Mouse (Mus musculus) cerebral cortex, adult 2 months (tissue): Measurements from ENCODE around the gene Kazn.

Source experiments
- WGBS: fragments of 180-500 bp; shearing (Covaris S2); methylation state at CpG from one replicate; pipeline ENCODE4 v1.1.7; 2018; 5-methylcytosine and 5-hydroxymethylcytosine counted together

Gene Kazn

DNA sequence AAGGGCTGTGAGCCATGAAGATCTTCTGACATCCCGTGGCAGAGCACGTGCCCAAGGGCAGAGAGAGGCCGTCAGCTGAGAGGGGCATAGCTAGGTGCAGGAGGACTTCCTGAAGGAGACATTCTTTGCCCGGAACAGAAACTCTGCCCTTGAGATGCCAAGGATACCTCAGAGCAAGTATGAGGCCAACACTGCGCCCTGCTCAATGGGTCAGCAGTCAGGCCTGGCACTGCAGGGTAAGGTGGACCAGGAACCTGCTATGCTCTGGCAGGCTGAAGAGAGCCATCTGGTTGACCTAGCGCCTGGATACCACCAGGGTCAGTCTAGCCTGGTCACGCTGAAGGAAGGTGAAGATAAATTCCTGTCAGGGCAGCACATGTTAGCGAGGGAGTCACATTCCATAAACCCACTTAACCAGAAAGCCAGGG is 46.0 kb downstream of the Kazn start:
- WGBS = 90% methylated on average over 8 of the region's 8 CpGs

DNA sequence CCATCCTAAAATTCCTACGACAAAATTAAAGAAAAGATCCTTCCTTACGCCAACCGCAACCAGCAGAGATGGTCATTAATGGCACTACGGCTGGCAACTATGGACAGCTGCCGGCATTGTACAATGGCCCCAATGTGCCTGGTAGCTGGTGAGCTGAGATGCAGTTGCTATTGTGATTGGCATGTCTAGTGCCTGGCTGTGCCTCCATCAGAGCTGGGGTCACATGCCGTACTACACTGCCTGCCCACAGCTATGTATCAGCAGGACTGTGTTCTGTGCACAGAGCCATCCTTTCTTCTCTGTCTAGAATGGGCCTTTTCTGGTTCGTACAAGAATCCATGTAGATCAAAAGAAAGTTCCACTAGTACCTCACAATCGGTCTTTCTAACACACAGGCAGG is 49.2 kb downstream of the Kazn start:
- 79% methylated on average over 8 of the region's 8 CpGs for WGBS

DNA sequence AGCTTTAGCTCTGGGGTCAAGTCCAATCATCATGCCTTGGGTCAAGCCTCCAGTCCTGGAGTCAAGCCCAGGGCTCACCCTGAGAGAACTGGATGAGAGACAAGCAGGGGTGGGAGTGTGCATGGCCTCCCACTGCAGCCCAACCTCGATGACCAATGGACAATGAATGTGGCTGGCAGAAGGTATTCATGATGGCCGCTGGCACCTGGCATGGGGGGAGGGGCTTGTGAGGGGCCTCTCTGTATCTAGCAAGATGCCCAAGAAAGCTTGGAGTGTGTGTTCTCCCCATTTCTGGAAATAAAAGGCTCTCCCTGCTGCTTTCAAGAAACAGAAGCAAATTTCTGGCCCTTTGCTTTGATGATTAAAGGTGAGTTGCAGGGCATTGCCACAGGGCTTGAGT is 50.7 kb downstream of the Kazn start:
- WGBS = 62% methylated on average over 2 of the region's 2 CpGs

DNA sequence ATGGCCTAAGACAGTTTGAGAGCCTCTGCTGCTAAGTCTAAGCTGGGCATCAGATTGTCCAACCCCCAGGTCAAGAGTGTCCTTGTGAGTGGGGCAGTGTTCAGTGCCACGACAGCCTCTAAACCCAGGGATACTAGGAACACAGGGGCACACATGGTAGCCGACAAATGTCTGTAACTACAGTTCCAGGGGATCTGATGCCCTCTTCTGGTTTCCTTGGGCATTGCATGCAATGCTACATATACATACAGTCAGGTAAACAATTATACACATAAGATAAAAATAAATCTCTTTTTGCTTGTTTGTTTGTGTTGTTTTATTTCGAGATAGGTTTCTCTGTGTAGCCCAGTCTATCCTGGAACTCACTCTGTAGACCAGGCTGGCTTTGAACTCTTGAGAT is 53.0 kb downstream of the Kazn start:
- 95% methylated on average over 3 of the region's 3 CpGs for WGBS

DNA sequence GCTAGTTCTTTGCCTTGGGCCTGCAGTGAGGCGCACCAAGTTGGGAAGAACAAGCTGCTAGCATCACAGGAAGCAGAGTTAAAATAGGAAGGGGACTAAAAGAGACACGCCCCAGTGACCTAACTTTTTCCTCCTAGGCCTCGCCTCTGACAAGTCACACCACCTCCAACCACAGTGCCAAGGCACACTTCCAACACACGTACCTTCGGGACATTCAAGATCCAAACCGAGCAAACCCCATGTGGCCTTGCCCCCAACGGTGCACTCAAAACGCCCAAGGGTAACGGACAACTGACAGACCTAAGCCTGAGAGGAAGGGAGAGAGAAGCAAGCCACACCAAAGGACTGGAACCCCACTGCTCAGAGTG is 53.7 kb downstream of the Kazn start:
- WGBS = 86% methylated on average over 9 of the region's 9 CpGs

DNA sequence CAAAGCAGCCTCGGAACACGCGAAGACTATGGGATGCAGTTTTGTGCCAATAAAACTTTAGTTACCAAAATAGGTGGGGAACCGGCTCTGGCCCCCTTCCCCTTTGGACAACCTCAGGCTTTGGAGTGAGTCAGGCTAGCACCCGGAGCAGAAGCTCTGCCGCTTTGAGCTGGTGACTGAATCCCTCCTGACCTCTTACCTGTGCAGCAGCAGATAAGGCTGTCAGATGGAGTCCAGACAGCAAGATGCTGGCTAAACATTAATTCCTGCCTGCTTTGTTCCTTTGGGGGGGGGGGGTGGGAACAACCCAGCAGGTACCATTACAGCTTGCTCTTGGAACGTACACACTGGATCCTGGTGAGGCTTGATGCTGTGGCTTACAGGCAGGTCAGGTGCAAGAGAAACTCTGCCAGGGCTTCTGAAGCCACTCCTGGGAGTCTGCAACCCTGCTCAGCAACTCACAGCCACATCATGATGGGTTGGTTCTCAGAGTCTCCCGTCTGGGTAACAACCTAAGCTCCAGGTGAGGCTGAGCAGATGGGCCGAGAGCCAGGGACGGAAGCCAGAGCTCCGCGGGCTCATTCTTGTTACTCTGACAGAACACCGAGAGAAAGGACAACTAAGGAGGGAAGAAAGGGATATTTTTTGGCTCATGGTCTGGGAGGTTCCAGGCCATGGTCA is 54.2 kb downstream of the Kazn start:
- WGBS = 83% methylated on average over 13 of the region's 13 CpGs

DNA sequence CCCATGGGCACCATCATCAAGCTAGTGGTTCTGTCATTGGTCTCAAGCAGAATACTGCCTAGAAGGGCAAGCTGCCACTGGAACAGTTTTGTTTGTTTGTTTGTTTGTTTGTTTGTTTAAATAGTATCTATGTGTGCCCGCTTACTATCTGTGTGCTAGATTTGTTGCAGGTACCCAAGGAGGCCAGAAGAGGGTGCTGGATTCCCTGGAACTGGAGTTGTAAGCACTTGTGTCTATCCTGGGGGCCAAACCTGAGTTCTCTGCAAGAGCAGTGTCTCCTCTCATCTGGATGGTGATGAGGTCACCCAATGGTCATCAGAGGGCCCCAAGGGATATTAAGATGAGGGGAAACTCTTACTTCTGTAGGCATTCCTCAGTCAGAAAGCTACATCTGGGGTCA is 55.6 kb downstream of the Kazn start:
- WGBS = 97% methylated on average over 1 of the region's 1 CpGs

DNA sequence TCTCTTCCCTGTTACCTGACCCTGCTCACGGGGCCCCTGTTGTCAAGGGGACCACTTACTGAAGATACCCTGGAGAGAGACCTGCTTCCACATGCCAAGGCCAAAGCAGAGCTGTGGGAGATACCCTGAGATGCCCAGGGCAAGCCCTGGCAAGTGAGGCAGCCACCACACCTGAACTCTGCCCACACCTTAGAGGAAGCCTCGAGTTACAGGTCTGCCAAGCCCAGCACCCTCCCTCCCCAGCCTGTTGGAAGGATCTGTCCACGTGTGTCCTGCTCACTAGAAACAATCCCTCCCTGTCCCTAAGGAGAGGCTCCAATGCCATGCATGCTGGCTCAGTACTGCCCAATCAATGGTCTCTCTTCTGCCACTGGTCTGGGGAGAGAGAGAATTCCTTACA is 56.2 kb downstream of the Kazn start:
- 80% methylated on average over 3 of the region's 3 CpGs for WGBS

DNA sequence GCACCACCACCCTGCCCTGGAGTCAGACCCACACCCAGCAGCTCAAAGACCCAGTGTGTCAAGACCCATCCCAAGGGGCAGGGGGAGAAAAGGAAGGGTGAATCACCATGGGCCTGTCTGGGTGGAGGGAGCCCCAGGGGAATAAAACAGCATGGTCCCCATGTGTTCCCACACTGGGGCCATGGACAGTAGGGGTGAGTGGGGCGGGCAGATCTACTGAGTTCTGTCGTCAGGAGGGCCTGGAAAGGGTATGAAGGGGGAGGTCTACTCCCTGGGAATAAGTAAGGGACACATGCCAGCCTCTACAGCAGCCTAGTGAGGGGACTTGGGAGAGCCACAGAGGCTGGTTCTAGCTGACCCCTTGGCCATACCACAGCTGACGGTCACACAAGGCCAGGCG is 57.6 kb downstream of the Kazn start:
- 77% methylated on average over 4 of the region's 4 CpGs for WGBS

DNA sequence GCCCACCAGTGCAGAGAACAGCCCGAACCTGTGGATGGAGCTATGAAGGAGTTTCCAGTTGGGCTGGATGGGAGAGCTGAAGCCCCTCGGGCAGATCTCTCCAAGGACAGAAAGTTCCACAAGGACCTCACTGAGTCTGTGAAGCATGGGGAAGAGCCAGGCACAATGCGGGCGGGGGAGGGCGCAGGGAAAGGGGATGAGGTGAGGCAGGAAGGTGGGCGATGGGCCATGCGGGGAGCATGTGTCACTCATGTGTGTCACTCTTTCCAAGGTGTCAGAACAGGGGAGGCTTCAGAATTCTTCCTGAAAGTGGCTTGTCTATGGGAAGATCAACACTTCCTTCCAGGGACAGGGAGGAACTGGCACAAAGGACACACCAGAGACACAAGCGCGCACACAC is 58.3 kb downstream of the Kazn start:
- WGBS = 88% methylated on average over 9 of the region's 9 CpGs

DNA sequence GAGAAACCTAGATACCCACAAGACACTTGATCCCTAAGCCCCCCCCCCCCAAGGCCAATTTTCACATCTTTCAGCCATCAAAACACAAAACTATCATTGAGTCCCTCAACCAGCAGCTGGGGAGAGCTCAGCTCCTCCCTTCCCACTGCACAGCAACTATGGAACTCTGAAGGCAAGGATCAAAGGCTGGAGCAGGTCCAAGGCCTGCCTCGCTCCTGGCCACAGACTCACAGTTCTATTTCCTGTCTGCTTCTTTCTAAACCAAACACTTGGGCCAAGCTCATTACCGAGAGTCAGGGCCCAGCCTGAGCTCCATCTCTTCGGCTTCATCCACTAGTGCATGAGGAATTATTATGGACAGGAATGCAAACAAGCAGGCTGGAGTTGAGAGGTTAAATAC is 58.9 kb downstream of the Kazn start:
- 39% methylated on average over 3 of the region's 3 CpGs for WGBS

DNA sequence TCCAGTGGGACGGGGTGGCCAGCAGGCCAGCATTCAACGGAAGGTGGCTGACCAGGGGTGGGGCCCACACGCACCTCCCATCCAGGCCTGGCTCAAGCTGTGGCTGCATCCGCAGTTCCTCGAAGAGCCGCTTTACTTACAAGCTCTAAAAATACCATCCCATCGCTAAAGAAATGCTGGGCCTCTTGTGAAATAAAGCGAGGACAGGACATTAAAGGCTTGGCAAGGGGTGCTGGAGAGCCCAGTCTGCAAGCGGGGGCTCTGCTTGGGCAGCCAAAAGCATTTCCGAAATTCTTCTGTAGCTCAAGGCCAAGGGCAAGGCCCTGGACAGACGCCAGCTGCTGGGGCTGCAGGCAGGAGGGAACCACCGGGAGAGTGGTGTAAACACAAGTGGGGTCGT is 59.7 kb downstream of the Kazn start:
- 30% methylated on average over 13 of the region's 13 CpGs for WGBS

DNA sequence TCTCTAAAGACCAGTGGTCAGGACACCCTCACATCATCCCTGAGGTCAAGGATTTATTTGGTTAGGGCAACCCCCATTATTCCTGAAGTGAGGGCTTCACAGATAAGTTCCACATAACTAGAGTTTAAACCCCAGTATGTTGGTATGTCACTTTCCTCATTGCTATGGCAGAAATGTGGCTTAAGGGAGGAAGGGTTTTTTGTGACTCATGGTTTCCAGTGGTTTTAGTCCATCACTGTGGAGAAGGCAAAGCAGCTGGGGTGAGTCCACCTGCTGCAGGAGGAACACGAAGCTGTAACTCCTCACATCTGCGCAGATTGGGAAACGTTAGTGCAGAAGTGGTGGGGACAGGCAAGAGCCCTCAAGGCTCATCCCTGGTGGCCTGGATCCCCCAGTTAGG is 62.5 kb downstream of the Kazn start:
- WGBS = 95% methylated on average over 3 of the region's 3 CpGs

DNA sequence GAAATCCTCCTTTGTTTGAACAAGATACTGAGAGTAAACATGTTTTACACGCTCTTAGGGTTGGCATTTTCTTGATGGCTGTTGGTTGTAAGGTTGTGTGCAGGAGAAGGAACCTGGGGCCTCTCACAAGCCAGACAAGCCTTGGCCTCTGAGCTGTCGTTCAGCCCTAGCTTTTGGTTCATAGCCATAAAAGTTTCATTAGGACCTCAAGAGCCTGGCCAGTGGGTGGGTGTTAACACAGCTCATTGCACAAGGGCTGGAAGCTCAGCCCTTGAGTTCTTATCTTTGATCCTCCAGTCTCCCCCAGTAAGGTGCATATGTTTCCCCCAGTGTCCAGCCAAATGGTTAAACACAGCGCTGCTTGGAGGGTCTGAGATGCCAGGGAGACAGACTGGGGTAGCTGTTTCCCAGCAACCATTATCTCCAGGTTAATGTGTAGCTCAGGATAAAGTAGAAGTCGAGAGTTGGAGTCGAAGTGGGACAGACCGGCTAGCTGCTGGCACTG is 65.2 kb downstream of the Kazn start:
- 83% methylated on average over 6 of the region's 6 CpGs for WGBS

DNA sequence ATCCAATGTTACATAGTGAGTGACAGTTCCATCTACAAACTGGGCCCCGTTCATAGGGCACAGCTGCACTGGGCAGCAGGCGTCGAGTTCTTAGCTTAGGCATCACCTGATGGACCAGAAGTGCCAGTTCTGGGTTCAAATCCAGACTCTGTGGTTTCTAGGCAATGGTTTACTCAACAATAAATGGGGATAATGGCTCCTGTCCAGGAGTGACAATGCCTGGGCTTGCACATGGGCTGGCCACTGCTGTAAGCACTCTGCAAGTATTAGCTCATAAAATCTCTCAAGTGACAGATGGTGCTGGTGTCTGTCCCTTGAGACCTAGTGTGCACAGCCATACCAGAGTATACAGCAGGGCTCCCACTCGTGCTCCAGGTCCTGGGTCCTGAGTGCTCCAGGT is 66.3 kb downstream of the Kazn start:
- WGBS = 83% methylated on average over 4 of the region's 4 CpGs

DNA sequence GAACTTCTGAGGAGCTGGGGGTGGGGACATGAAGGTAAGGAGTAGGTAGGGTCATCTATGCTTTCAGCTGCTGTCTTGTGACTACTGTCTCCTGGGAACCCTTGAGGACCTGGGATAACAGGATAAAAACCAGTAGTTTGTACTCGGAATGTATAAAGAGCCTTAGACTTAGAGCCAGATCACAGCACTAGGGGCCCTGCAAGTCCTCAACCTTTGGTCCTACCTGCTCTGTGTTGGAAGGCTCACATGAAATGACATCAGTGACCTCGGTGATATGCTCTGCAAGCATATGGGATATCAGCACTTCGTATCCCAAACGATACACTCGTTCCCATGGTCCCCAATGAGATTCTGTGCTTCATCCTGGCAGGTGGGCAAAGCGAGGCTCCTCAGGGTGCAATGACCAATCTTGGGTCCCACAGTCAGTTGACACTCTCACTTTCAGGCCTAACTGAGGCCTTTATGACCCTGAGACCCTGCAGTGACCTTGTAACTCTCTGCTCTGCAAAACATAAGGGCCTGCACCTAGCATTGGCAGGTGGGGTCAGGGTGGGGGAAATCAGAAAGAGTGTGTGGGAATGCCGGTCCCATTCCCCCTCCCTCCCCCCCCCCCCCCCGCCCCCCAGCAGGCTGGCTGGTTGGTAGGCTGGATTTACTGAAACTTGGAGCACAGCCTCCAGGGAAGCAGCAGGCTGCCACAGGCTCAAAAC is 67.3 kb downstream of the Kazn start:
- WGBS = 69% methylated on average over 8 of the region's 8 CpGs

DNA sequence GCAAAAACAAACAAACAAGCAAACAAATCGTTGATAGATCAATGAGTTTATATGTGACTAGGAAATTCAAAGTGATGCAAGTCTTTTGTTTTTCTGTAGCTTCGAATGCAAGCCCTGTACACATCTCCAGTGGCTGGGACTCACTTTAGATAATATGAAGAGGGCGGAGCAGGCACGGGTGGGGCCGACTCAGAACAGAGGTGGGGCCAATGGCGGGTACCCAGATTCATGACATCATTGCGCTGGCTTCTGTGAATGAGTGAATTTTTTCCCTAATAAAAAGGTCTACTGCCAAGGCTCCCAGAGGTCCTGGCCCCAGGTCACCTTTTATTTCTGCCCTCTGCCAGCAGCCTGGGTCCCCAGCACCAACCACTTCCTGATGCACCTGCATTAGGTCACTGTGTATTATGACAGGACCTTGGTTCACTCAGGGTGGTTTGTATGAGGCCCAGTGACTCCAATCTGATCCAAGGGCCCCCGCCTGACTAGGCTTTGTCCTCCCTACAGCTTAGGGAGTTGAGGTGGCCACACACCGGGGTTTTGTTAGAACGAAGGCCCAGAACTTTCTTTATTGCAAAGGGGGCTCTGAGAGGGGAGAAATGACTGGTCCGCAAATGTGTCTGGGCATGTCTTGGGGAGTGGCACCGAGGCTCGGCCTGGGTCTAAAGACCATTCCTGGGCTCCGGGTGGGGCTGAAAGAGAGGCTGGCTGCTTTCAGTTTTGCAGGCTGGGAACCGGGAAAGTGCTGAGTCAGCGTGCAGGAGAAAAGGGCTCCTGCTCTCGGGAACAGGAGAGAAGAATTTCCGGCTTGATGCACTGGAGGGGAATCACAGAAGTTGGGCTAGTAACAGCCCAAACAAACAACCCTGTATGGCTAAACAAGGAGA is 68.1 kb downstream of the Kazn start:
- WGBS = 65% methylated on average over 18 of the region's 18 CpGs

DNA sequence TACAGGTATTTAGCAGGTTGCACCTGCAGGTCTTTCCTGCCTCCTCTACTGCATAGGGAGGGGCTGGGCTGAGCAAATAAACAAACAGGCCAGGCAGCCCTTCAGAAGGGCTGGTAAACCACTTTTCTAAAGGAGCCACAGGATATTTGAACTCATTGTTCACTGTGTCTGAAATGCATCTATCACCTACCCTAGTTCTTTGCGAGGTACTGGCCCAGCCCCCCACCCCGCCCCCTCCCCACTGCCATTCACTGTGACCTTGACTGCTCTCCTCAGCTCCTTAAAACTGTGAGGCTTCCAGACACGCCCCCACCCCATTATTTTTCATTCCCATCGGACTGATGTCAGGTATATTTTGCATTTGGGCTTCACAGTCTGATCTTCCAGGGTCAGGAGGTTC is 69.6 kb downstream of the Kazn start:
- WGBS = 88% methylated on average over 4 of the region's 4 CpGs

DNA sequence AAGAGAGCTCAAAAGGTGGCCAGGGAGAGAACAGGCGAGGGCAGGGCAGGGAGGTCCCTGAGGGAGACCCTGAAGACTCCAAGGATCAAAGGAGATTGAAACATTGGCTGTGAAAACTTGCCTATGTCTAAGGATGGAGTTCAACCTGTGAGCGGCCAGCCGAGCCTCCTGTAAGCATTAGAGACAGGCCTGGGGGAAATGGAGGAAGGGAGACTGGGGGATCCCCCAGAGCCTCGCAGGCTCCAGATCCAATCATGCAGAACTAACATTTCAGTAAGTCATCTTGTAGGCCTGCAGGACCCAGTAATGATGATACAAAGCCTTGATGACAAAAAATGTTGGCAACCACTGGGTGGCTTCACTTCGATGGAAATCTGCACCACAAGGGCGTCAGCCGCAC is 70.8 kb downstream of the Kazn start:
- 97% methylated on average over 7 of the region's 7 CpGs for WGBS

DNA sequence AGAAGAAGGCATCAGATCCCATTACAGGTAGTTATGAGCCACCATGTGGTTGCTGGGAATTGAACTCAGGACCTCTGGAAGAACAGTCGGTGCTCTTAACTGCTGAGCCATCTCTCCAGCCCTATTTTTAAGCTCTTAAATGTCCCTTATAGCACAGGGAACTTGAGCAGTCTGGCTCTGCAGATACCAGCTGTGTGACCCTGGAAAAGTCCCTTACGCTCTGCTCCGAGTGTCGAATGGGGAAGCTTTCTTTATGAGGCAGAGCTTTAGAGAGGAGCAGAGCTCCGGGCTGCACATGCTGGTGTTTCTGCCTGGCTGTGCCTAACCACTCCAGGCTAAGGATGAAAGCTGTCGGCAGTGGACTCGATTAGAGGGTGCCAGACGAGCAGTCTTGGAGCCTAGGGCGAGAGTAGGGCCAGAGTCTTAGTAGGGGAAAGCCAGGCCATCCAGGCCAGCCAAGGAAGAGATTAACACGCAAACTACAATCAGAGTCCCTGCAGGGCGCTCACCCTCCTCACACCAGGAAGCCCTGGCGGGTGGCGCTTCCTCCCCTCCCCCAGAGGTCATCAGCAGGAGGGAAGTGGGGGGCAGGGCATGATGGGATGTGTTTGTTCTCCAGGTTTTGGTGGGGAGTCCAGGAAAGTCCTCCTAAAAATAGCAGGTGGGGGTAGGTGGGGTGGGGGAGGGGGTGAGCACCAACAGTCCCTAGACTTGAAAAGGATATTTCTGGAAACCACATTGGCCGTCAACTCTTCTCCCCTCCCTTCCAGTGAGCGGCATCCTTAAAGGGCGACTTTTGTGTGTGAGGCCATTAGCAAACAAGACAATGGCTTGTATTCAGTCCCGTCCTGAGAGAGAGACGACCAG is 73.1 kb downstream of the Kazn start:
- 53% methylated on average over 18 of the region's 18 CpGs for WGBS

DNA sequence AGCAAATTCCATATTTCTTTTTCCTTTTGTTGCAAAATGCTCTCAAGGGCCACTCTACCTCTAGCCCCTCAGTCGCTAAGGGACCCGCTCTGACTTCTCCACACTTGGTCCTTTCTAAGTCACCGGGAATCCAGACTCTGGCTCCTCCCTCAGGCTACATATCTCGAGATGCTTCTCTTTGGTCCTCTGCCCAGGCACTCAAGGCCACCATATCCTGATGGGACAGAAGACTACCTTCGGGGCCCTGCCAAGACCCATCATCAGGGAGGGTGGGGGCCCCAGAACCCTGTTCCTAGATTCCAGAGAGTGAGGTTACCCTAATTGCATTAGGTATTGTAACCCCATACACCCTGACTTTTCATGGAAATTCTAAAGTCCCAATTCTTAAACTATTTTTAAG is 73.8 kb downstream of the Kazn start:
- 72% methylated on average over 5 of the region's 5 CpGs for WGBS

DNA sequence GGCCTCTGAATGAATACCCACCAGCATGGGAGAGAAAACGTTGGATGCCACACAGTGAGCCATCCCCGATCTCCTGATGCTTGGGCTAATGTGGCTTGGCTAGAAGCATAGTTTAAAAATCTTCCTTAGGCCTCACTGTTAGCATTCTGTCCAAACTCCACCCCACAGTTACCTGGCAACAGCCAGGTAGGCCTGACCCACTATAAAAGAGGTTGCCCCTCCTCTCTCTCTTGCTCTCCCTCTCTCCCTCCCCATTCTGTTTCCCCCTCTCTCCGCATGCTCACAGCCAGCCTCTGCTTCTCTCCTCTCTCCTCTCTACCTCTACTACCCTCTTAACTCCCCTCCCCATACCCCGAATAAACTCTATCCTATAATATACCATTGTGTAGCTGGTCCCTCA is 74.8 kb downstream of the Kazn start:
- WGBS = 81% methylated on average over 4 of the region's 4 CpGs
